Mouse (Mus musculus) kidney, adult 2 months (tissue): ENCODE measurements around the gene Ucn2. TPM values are rescaled to one million over a fixed set of nuclear protein-coding genes. Genes with fewer than 3 reads are reported as not detected.

ENCODE experiments used
- DNase-seq: peaks from one replicate; pipeline ENCODE4 v3.0.0; 2021
- H3K27ac ChIP-seq: fragments of 200-500 bp; 2 replicates; pipeline ENCODE4 v1.5.1; 2012; ENCODE audit warnings: low read depth, low read length, control low read depth, inconsistent platforms; ENCODE audit not compliant: insufficient read depth
- H3K27me3 ChIP-seq: fragments of 200-500 bp; replicated peaks from 2 replicates; pipeline ENCODE4 v1.6.1; 2012; ENCODE audit warnings: mild to moderate bottlenecking, moderate library complexity, low read length, inconsistent platforms; ENCODE audit not compliant: control insufficient read depth, insufficient read depth
- H3K36me3 ChIP-seq: fragments of 200-500 bp; 2 replicates; pipeline ENCODE4 v1.6.1; 2012; ENCODE audit warnings: mild to moderate bottlenecking, moderate library complexity, low read length, inconsistent platforms; ENCODE audit not compliant: control insufficient read depth, insufficient read depth
- H3K4me1 ChIP-seq: fragments of 200-500 bp; 2 replicates; pipeline ENCODE4 v1.6.1; 2011; ENCODE audit warnings: low read length; ENCODE audit not compliant: control insufficient read depth, insufficient read depth
- H3K4me3 ChIP-seq: fragments of 200-500 bp; 2 replicates; pipeline ENCODE4 v1.5.1; 2011; ENCODE audit warnings: mild to moderate bottlenecking, low read depth, low read length, control low read depth; ENCODE audit not compliant: insufficient read depth
- CTCF ChIP-seq: fragments of 200-500 bp; conservative IDR thresholded peaks from 2 replicates; pipeline ENCODE4 v1.5.1; 2011; ENCODE audit warnings: low read depth, mild to moderate bottlenecking, control low read depth, low read length, moderate library complexity, mixed read lengths; ENCODE audit not compliant: insufficient read depth, insufficient read length
- POLR2A ChIP-seq: fragments of 200-500 bp; IDR thresholded peaks from one replicate; pipeline ENCODE4 v1.6.1; 2011; ENCODE audit warnings: low read depth, low read length, control low read depth
- WGBS: fragments of 180-500 bp; shearing (Covaris S2); methylation state at CpG from one replicate; pipeline ENCODE4 v1.1.7; 2018; 5-methylcytosine and 5-hydroxymethylcytosine counted together
- polyA plus RNA-seq: library from polyadenylated mRNA; depleted of rRNA; stranded (reverse); fragments of >200 nt; gene quantifications from 2 replicates; pipeline ENCODE4 v1.2.3, GENCODE M21; 2012

Ucn2 gene
- polyA plus RNA-seq, 1 experiment = 0.11 TPM

GRCm38 (mm10) chr9:108992085-108992469 is 6.3 kb downstream of the Ucn2 start:
- no peak for DNase-seq
- no peaks in the 10 kb centered on the region for H3K27me3 ChIP-seq
- no peak for TF ChIP-seq POLR2A
- TF ChIP-seq CTCF = no peak
- 13% methylated on average over 18 of the region's 18 CpGs for WGBS
- peak overlapping the region; percentile 63 for H3K4me3 ChIP-seq
- peaks cover 8% of the 10 kb centered on the region for H3K4me1 ChIP-seq
- no peak overlapping the region; the same call in 1 of the 2 replicates for H3K27ac ChIP-seq
- no peaks in the 10 kb centered on the region for H3K36me3 ChIP-seq

DNA sequence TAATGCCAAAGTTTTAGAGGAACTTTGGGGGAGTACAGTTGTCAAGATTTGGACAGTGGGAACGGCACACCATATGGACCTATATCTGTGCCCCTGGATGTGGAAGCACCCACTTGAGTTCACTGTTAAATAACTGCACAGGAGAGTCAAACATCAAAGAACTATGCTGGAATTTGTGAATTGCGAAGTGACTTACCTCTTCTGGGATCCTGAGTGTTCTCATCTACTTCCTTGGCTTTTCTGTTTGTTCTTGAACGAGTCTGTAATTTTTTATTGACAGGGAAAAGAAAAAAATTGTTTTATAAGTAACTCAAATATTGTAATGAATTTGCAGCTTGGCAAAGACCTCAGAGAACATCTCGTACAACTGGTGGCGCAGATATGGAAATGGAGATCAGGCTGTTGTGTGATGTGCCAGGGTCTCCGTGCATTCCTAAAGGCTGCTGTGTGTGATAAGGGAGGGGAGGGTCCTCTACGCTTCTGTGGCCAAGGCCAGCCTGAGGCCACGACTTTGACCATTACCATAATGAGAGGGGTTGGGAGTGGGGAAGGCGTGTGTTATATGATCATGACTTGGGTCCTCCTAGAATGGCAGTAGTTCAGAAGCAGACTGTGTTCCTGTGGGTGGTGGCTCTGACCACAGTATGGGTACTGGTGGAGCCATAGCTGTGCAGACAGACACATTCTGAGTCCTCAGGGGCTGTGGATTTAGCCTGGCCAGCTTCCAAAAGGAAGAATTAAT is 7.0 kb downstream of the Ucn2 start:
- DNase-seq = no peak
- no peak overlapping the region for H3K4me3 ChIP-seq
- H3K27ac ChIP-seq = no peak overlapping the region
- TF ChIP-seq POLR2A (no peak), CTCF (no peak)
- H3K4me1 ChIP-seq = peaks cover 9% of the 10 kb centered on the region
- H3K36me3 ChIP-seq = no peaks in the 10 kb centered on the region
- 79% methylated on average over 9 of the region's 9 CpGs for whole genome bisulfite sequencing
- no peaks in the 10 kb centered on the region for H3K27me3 ChIP-seq

DNA sequence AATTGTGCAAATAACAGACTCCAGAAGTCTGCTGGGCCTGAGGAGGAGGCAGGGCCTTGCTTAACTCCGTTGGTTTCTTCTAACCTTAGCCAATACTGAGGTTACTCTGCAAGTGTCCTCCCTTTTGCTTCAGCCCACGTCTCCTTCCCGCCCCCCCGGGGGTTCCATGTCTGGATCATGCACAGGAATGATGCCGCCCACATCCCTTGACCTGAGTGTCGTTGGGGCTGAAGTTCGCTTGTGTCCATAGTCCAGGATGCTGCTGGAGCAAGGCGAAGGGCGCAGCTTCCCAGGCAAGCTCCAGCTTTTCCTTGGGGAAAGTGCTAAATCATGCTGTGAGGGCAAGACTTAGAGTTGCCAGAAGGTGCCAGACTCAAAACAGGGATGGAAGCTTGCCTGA is 10.6 kb downstream of the Ucn2 start:
- peak overlapping the region; percentile 58 for H3K27ac ChIP-seq

DNA sequence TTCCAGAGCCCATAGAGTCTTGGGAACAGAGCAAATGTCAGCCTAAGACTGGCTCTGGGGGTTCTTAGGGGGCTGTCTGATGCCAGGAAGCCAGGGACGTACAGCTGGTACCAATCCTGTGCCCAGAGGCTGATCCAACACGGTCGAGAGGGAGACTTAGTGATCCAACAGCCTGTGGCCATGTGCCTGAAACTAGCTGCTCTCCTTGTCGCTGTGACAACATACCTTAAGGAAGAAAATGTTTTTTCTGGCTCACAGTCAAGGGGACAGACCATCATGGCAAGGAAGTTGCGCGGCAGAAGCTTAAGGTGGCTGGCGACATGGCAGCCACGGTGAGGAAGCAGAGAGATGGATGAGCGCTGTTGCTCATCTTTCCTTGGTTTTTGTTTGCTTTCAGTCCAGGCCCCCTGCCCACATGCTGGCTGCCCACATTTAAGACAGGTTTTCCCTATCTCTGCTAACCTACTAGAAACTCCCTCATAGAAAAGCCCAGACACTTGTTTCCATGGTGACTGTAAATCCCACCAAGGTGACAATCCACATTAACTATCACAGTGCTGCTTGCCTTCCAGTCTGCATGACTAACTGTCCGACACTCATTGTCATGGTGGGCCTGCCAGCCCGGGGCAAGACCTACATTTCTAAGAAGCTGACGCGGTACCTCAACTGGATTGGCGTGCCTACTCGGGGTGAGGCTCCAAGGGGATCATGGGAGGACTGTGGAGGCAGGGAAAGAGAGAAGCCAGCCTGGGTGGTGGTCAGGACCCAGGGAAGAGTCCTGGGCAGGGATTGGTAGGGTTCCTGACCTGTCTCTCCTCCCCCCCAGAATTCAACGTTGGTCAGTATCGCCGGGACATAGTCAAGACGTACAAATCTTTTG is 12.7 kb downstream of the Ucn2 start:
- no peaks in the 10 kb centered on the region for H3K27me3 ChIP-seq
- no peak overlapping the region for H3K27ac ChIP-seq
- 73% methylated on average over 19 of the region's 19 CpGs for WGBS
- H3K4me3 ChIP-seq = no peak overlapping the region
- no peak for DNase-seq
- H3K36me3 ChIP-seq = no peaks in the 10 kb centered on the region
- TF ChIP-seq CTCF = no peak
- TF ChIP-seq POLR2A = no peak
- peaks cover 9% of the 10 kb centered on the region for H3K4me1 ChIP-seq

More for the DNA sequence above, 10.6 kb downstream of the Ucn2 start:
- DNase-seq = peak; percentile 88
- Histone ChIP-seq H3K4me3 (no peak overlapping the region), H3K36me3 (no peaks in the 10 kb centered on the region), H3K27me3 (no peaks in the 10 kb centered on the region), H3K4me1 (peaks cover 9% of the 10 kb centered on the region)
- WGBS = 41% methylated on average over 9 of the region's 9 CpGs
- TF ChIP-seq CTCF (no peak), POLR2A (no peak)

GRCm38 (mm10) chr9:108999167-108999526 is 13.3 kb downstream of the Ucn2 start:
- peak; percentile 51 for DNase-seq
- Histone ChIP-seq H3K36me3 (no peaks in the 10 kb centered on the region), H3K4me3 (no peak overlapping the region), H3K4me1 (peaks cover 9% of the 10 kb centered on the region), H3K27ac (no peak overlapping the region), H3K27me3 (no peaks in the 10 kb centered on the region)
- 62% methylated on average over 4 of the region's 4 CpGs for WGBS
- TF ChIP-seq POLR2A = no peak
- TF ChIP-seq CTCF = no peak

DNA sequence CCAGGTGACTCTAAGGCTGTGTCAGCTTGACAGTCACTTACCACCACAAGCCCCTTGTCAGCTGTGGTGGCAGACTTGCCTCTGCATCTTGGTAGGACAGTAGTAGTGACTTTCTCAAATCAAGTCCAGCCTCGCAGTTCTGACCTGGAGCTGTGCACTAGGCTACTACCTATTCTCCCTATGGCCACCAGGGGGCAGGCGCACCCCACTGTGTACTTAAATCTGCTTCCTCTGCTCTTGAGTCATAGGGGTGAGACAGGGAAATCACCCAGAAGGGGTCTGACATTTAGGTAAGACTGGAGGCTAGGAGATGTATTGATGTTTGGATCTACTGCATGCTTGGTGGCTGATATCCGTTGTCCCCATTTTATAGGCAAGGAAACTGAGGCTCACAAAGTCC is 14.9 kb downstream of the Ucn2 start:
- Histone ChIP-seq H3K36me3 (no peaks in the 10 kb centered on the region), H3K27me3 (no peaks in the 10 kb centered on the region), H3K4me3 (no peak overlapping the region), H3K27ac (no peak overlapping the region), H3K4me1 (peaks cover 3% of the 10 kb centered on the region)
- 11% methylated on average over 3 of the region's 3 CpGs for WGBS
- peak; percentile 97 for TF ChIP-seq CTCF
- TF ChIP-seq POLR2A = no peak
- DNase-seq = peak; percentile 73

DNA sequence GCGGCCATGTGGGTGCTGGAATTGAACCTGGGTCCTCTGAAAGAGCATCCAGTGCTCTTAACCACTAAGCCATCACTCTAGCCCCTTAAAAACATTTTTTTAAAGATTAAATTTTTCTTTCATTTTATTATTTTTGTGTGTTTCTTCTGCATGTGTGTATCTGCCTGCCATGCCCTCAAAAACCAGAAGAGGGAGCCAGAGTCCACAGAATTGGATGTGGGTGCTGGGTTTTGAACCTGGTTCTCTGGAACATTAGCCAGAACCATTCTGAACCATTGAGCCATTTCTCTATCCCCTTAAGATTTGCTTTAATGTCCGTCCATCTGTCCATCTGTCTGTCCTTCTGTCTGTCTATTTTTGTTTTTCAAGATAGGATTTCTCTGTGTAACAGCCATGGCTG is 17.4 kb downstream of the Ucn2 start:
- Histone ChIP-seq H3K27me3 (no peaks in the 10 kb centered on the region), H3K4me1 (no peaks in the 10 kb centered on the region), H3K4me3 (no peak overlapping the region), H3K36me3 (no peaks in the 10 kb centered on the region), H3K27ac (no peak overlapping the region)
- TF ChIP-seq POLR2A = no peak
- peak; percentile 79 for TF ChIP-seq CTCF
- 71% methylated on average over 2 of the region's 2 CpGs for WGBS
- DNase-seq = peak; percentile 54
